Mouse (Mus musculus) MEL (cell line): ENCODE data around the gene Abca2. TPM values are rescaled to one million over a fixed set of nuclear protein-coding genes. Genes with fewer than 3 reads are reported as not detected.
A peak's percentile ranks its signal among the peaks of the same experiment; 100 is the strongest.

ENCODE experiments used
- DNase-seq: peaks from one replicate; pipeline ENCODE4 v3.0.0; 2011; ENCODE audit warnings: low read depth, low spot score
- H3K27ac ChIP-seq: 2 replicates; pipeline ENCODE4 v1.5.1; 2012; ENCODE audit warnings: low read depth, mild to moderate bottlenecking, control low read depth, low read length, moderate library complexity; ENCODE audit not compliant: control insufficient read depth
- H3K27me3 ChIP-seq, 2 experiments: fragments of 150-350 bp in 1 of 2; sonication (generic) in 1 of 2; 2 replicates each; pipeline ENCODE4 v1.6.1; 2012; ENCODE audit warnings: low read length in 2 of 2, mild to moderate bottlenecking in 2 of 2, improper control_type of control experiment in 1 of 2, moderate library complexity in 1 of 2; ENCODE audit not compliant: insufficient read depth in 2 of 2, control insufficient read depth in 1 of 2
- H3K36me3 ChIP-seq, 2 experiments: 2 replicates each; pipeline ENCODE4 v1.6.1; 2012 to 2014; ENCODE audit warnings: low read length in 2 of 2, improper control_type of control experiment in 1 of 2, inconsistent platforms in 1 of 2, mild to moderate bottlenecking in 1 of 2; ENCODE audit not compliant: insufficient read depth in 2 of 2, control insufficient read depth in 1 of 2
- H3K4me1 ChIP-seq, 2 experiments: fragments of 150-350 bp in 1 of 2; sonication (generic) in 1 of 2; 2 replicates each; pipeline ENCODE4 v1.6.1; 2012; ENCODE audit warnings: low read length in 2 of 2, improper control_type of control experiment in 1 of 2, mild to moderate bottlenecking in 1 of 2; ENCODE audit not compliant: insufficient read depth in 2 of 2, control insufficient read depth in 1 of 2
- H3K4me3 ChIP-seq, 2 experiments: fragments of 150-350 bp in 1 of 2; sonication (generic) in 1 of 2; 2 replicates each; pipeline ENCODE4 v1.5.1; 2012; ENCODE audit warnings: low read depth in 2 of 2, low read length in 2 of 2, mild to moderate bottlenecking in 2 of 2, moderate library complexity in 2 of 2, control low read depth in 1 of 2, improper control_type of control experiment in 1 of 2; ENCODE audit not compliant: control insufficient read depth in 1 of 2, insufficient read depth in 1 of 2
- H3K79me2 ChIP-seq: 2 replicates; pipeline ENCODE4 v1.6.1; 2012; ENCODE audit warnings: mild to moderate bottlenecking, low read length, moderate library complexity; ENCODE audit not compliant: control insufficient read depth, poor library complexity, insufficient read depth
- H3K9ac ChIP-seq: 2 replicates; pipeline ENCODE4 v1.6.1; 2012; ENCODE audit warnings: low read depth, mild to moderate bottlenecking, control low read depth, low read length, moderate library complexity; ENCODE audit not compliant: control insufficient read depth, poor library complexity, severe bottlenecking
- H3K9me3 ChIP-seq: fragments of 150-350 bp; sonication (generic); replicated peaks from 2 replicates; pipeline ENCODE4 v1.6.1; 2012; ENCODE audit warnings: mild to moderate bottlenecking, low read length, improper control_type of control experiment, moderate library complexity; ENCODE audit not compliant: insufficient read depth
- CHD1 ChIP-seq: IDR thresholded peaks from 2 replicates; pipeline ENCODE4 v1.6.1; 2012; ENCODE audit warnings: low read depth, mild to moderate bottlenecking, inconsistent platforms, low read length, improper control_type of control experiment
- CTCF ChIP-seq, 3 experiments: IDR thresholded peaks in 2 of 3; conservative IDR thresholded peaks in 1 of 3; 2 replicates each; pipeline ENCODE4 v1.5.1; 2011 to 2012; ENCODE audit warnings: low read length in 3 of 3, low read depth in 2 of 3, mild to moderate bottlenecking in 2 of 3, improper control_type of control experiment in 1 of 3, inconsistent platforms in 1 of 3, mixed read lengths in 1 of 3, moderate library complexity in 1 of 3; ENCODE audit not compliant: control insufficient read depth in 1 of 3, insufficient read depth in 1 of 3, poor library complexity in 1 of 3, severe bottlenecking in 1 of 3
- ELF1 ChIP-seq: IDR thresholded peaks from 2 replicates; pipeline ENCODE4 v1.6.1; 2014; ENCODE audit warnings: low read depth, mild to moderate bottlenecking, inconsistent platforms, low read length, improper control_type of control experiment, moderate library complexity
- EP300 ChIP-seq, 2 experiments: IDR thresholded peaks; 2 replicates each; pipeline ENCODE4 v1.6.1; 2011; ENCODE audit warnings: improper control_type of control experiment in 2 of 2, low read length in 2 of 2, low read depth in 1 of 2, mild to moderate bottlenecking in 1 of 2
- GABPA ChIP-seq: IDR thresholded peaks from 2 replicates; pipeline ENCODE4 v1.6.1; 2012; ENCODE audit warnings: low read depth, mild to moderate bottlenecking, inconsistent platforms, low read length, improper control_type of control experiment, moderate library complexity
- GATA1 ChIP-seq: IDR thresholded peaks from 2 replicates; pipeline ENCODE4 v1.6.1; 2011; ENCODE audit warnings: low read depth, low read length, improper control_type of control experiment
- HCFC1 ChIP-seq: IDR thresholded peaks from 2 replicates; pipeline ENCODE4 v1.6.1; 2012; ENCODE audit warnings: low read depth, mild to moderate bottlenecking, inconsistent platforms, low read length, improper control_type of control experiment, moderate library complexity
- JUND ChIP-seq: IDR thresholded peaks from 2 replicates; pipeline ENCODE4 v1.6.1; 2011; ENCODE audit warnings: low read depth, mild to moderate bottlenecking, improper control_type of control experiment, low read length
- MAX ChIP-seq: IDR thresholded peaks from 2 replicates; pipeline ENCODE4 v1.6.1; 2011; ENCODE audit warnings: low read length, improper control_type of control experiment
- MAZ ChIP-seq: IDR thresholded peaks from 2 replicates; pipeline ENCODE4 v1.6.1; 2012; ENCODE audit warnings: low read depth, mild to moderate bottlenecking, inconsistent platforms, low read length, improper control_type of control experiment
- MEF2A ChIP-seq: IDR thresholded peaks from 2 replicates; pipeline ENCODE4 v1.6.1; 2014; ENCODE audit warnings: low read depth, mild to moderate bottlenecking, inconsistent platforms, low read length, improper control_type of control experiment; ENCODE audit not compliant: poor library complexity, insufficient replicate concordance, severe bottlenecking; ENCODE audit errors: extremely low read depth
- MYB ChIP-seq: IDR thresholded peaks from 2 replicates; pipeline ENCODE4 v1.6.1; 2011; ENCODE audit warnings: mild to moderate bottlenecking, low read depth, low read length, improper control_type of control experiment
- MYC ChIP-seq: IDR thresholded peaks from 2 replicates; pipeline ENCODE4 v1.6.1; 2011; ENCODE audit warnings: low read depth, mild to moderate bottlenecking, low read length, improper control_type of control experiment, moderate library complexity
- POLR2A ChIP-seq, 2 experiments: IDR thresholded peaks; 2 replicates each; pipeline ENCODE4 v1.6.1; 2011 to 2012; ENCODE audit warnings: low read length in 2 of 2, mild to moderate bottlenecking in 2 of 2, control low read depth in 1 of 2, improper control_type of control experiment in 1 of 2, low read depth in 1 of 2, moderate library complexity in 1 of 2; ENCODE audit not compliant: control insufficient read depth in 1 of 2, insufficient read depth in 1 of 2, poor library complexity in 1 of 2
- POLR2AphosphoS2 ChIP-seq: IDR thresholded peaks from 2 replicates; pipeline ENCODE4 v1.6.1; 2011; ENCODE audit warnings: low read length, improper control_type of control experiment
- RAD21 ChIP-seq: IDR thresholded peaks from 2 replicates; pipeline ENCODE4 v1.6.1; 2011; ENCODE audit warnings: mild to moderate bottlenecking, low read depth, low read length, improper control_type of control experiment
- SIN3A ChIP-seq: IDR thresholded peaks from 2 replicates; pipeline ENCODE4 v1.6.1; 2012; ENCODE audit warnings: low read length, improper control_type of control experiment, inconsistent platforms
- TAL1 ChIP-seq: IDR thresholded peaks from 2 replicates; pipeline ENCODE4 v1.6.1; 2012; ENCODE audit warnings: mild to moderate bottlenecking, inconsistent platforms, low read length, moderate library complexity, mixed read lengths
- TBP ChIP-seq: IDR thresholded peaks from 2 replicates; pipeline ENCODE4 v1.8.0; 2011; ENCODE audit warnings: low read depth, low read length, improper control_type of control experiment
- UBTF ChIP-seq: IDR thresholded peaks from 2 replicates; pipeline ENCODE4 v1.6.1; 2012; ENCODE audit warnings: low read depth, mild to moderate bottlenecking, inconsistent platforms, low read length, improper control_type of control experiment, moderate library complexity, borderline replicate concordance; ENCODE audit not compliant: insufficient read depth
- USF1 ChIP-seq: IDR thresholded peaks from 2 replicates; pipeline ENCODE4 v1.6.1; 2014; ENCODE audit warnings: low read depth, mild to moderate bottlenecking, inconsistent platforms, low read length, improper control_type of control experiment, moderate library complexity
- ZC3H11A ChIP-seq: IDR thresholded peaks from 2 replicates; pipeline ENCODE4 v1.6.1; 2012; ENCODE audit warnings: low read depth, mild to moderate bottlenecking, inconsistent platforms, low read length, improper control_type of control experiment
- ZMIZ1 ChIP-seq: IDR thresholded peaks from 2 replicates; pipeline ENCODE4 v1.6.1; 2012; ENCODE audit warnings: low read depth, mild to moderate bottlenecking, inconsistent platforms, low read length, improper control_type of control experiment, moderate library complexity
- polyA plus RNA-seq, 2 experiments: library from polyadenylated mRNA; stranded (reverse) in 1 of 2; unstranded in 1 of 2; fragments of >175 nt in 1 of 2; fragments of >200 nt in 1 of 2; gene quantifications; 2 replicates each; pipeline versions ENCODE4 v1.2.1 to v1.2.4; 2012; ENCODE audit warnings: low replicate concordance in 2 of 2, low read depth in 1 of 2; ENCODE audit not compliant: insufficient read length in 2 of 2, insufficient read depth in 1 of 2, missing spikeins in 1 of 2
- total RNA-seq: library from RNA; depleted of rRNA; stranded (reverse); fragments of 300-350 nt; gene quantifications from 2 replicates; pipeline ENCODE4 v1.2.3, GENCODE M21; 2012

Abca2 gene
- total and polyA plus RNA-seq, 3 experiments: 10.4 to 42.2 TPM; not detected in 1

DNA sequence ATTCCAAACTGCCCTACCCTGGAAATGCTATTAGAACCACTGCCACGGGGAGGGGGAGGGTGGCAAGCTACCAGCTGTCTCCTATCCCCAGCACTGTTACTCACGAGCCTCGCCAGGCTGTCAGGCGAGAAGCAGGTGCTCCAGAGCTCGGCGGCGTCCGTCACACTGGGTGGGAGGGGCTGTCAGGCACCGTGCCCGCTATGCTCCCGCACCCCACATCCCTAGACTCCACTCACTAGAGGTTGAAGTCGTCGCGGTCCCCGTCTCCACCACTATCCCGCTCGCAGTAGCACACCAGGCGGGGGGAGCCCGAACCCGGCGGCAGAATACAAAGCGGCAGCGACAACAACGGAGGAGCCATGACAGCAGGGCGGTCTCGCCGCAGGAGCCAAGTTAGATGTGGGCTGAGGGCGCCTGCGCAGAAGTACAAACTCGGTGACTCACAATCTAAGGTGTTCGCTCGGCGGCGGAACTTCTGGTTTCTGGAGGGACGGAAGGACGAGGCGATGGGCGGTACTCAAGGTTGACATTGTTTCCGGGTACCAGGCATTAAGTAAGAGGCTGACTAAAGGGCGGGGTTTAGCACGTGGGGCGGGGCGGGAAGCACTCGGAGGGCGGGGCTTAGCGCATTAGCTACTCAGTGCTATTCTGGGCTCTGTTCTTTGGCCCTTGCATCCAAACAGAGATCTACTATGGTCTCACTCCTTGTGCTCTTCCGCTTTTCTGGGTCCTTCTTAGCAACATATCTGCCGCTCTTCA is 32.2 kb downstream of the Abca2 start, which contains the start of gene Paxx (continued):
- TF ChIP-seq POLR2A (IDR thresholded peaks at IDR 0.05; ENCODE audit: control insufficient read depth in 1 of 2, insufficient read depth in 1 of 2, low read depth in 1 of 2, low read length in 2 of 2, poor library complexity in 1 of 2): peak; percentile 87 to 89
- 0 out of 2 replicates have a peak, but pooled peaks have one; percentile 40 for TF ChIP-seq MAZ
- TF ChIP-seq TBP: peak; percentile 91
- TF ChIP-seq ELF1: peak; percentile 85
- peak; percentile 79 for TF ChIP-seq POLR2AphosphoS2
- TF ChIP-seq USF1: peak; percentile 73; the same call in 1 of the 2 replicates

GRCm38 (mm10) chr2:25461407-25461806 is 32.9 kb downstream of the Abca2 start:
- Histone ChIP-seq H3K9me3 (no peaks in the 10 kb centered on the region), H3K4me3 (peak overlapping the region; percentile 36 to 55), H3K9ac (peak overlapping the region; percentile 59), H3K36me3 (no peaks in the 10 kb centered on the region), H3K27me3 (no peaks in the 10 kb centered on the region), H3K79me2 (peaks cover 8% of the 10 kb centered on the region; the same call in 1 of the 2 replicates), H3K4me1 (peaks cover 4 to 11% of the 10 kb centered on the region in 2 experiments; a peak in 3 of 4 replicates), H3K27ac (peak overlapping the region; percentile 65)
- DNase-seq: no peak
- TF ChIP-seq ZMIZ1 (no peak), ZC3H11A (no peak), CHD1 (no peak), UBTF (no peak), SIN3A (no peak), CTCF (IDR thresholded peaks at IDR 0.05 in 2 of 3, conservative IDR thresholded peaks at IDR 0.05 in 1 of 3; ENCODE audit: control insufficient read depth in 1 of 3, insufficient read depth in 1 of 3, low read depth in 2 of 3, low read length in 3 of 3, poor library complexity in 1 of 3, severe bottlenecking in 1 of 3) (no peak), MAZ (no peak), MYC (no peak), JUND (no peak; the same call in 1 of the 2 replicates), MYB (no peak), HCFC1 (no peak), MEF2A (no peak), MAX (no peak), EP300 (IDR thresholded peaks at IDR 0.05; ENCODE audit: low read depth in 1 of 2, low read length in 2 of 2) (no peak), RAD21 (no peak), TAL1 (no peak), GABPA (no peak), GATA1 (no peak), USF1 (no peak), POLR2A (IDR thresholded peaks at IDR 0.05; ENCODE audit: control insufficient read depth in 1 of 2, insufficient read depth in 1 of 2, low read depth in 1 of 2, low read length in 2 of 2, poor library complexity in 1 of 2) (no peak)
